Mouse (Mus musculus) limb, embryonic 11.5 days (tissue): Measurements from ENCODE around the gene Vmn1r76. TPM values are rescaled to one million over a fixed set of nuclear protein-coding genes. Genes with fewer than 3 reads are reported as not detected.

Source experiments
- ATAC-seq: fragments of 200-750 bp; cut with Nextera tagmentation; 2 replicates; pipeline ENCODE4 v1.8.0; 2017; ENCODE audit warnings: low read depth; ENCODE audit not compliant: insufficient number of reproducible peaks, low FRiP score, low TSS enrichment
- DNase-seq: peaks from one replicate; pipeline ENCODE4 v3.0.0-alpha.2; 2015; ENCODE audit warnings: low spot score
- H3K27ac ChIP-seq: fragments of 300-500 bp; sonication (generic); replicated peaks from 2 replicates; pipeline ENCODE4 v1.5.1; 2014; ENCODE audit warnings: low read depth, mild to moderate bottlenecking, low read length
- H3K27me3 ChIP-seq: fragments of 300-500 bp; sonication (generic); 2 replicates; pipeline ENCODE4 v1.6.1; 2014; ENCODE audit warnings: mild to moderate bottlenecking, low read length, mixed read lengths; ENCODE audit not compliant: control insufficient read depth, insufficient read depth
- H3K36me3 ChIP-seq: fragments of 300-500 bp; sonication (generic); 2 replicates; pipeline ENCODE4 v1.6.1; 2014; ENCODE audit warnings: mild to moderate bottlenecking, low read length, moderate library complexity, mixed read lengths; ENCODE audit not compliant: control insufficient read depth, insufficient read depth
- H3K4me1 ChIP-seq: fragments of 300-500 bp; sonication (generic); 2 replicates; pipeline ENCODE4 v1.6.1; 2014; ENCODE audit warnings: low read length, mixed read lengths; ENCODE audit not compliant: control insufficient read depth, insufficient read depth
- H3K4me2 ChIP-seq: fragments of 300-500 bp; sonication (generic); 2 replicates; pipeline ENCODE4 v1.6.1; 2014; ENCODE audit warnings: low read depth, mild to moderate bottlenecking, moderate library complexity; ENCODE audit not compliant: severe bottlenecking
- H3K4me3 ChIP-seq: fragments of 300-500 bp; sonication (generic); 2 replicates; pipeline ENCODE4 v1.5.1; 2014; ENCODE audit warnings: low read depth, low read length
- H3K9ac ChIP-seq: fragments of 300-500 bp; sonication (generic); 2 replicates; pipeline ENCODE4 v1.6.1; 2014; ENCODE audit warnings: mild to moderate bottlenecking, low read length
- H3K9me3 ChIP-seq: fragments of 300-500 bp; sonication (generic); 2 replicates; pipeline ENCODE4 v1.6.1; 2016; ENCODE audit warnings: low read length; ENCODE audit not compliant: control insufficient read depth
- WGBS: fragments of 180-500 bp; shearing (Covaris S2); extraction: QIAGEN DNeasy Blood & Tissue Kit; methylation state at CpG from one replicate; pipeline ENCODE4 v1.1.7; 2014; 5-methylcytosine and 5-hydroxymethylcytosine counted together
- polyA plus RNA-seq: library from polyadenylated mRNA; unstranded; fragments of >200 nt; fragmentation: Nextera tagmentation; extraction: Ambion mirVana; gene quantifications from 2 replicates; pipeline ENCODE4 v1.2.1, GENCODE M21; 2014

Vmn1r76 gene
- polyA plus RNA-seq = not detected in 2 replicates

DNA sequence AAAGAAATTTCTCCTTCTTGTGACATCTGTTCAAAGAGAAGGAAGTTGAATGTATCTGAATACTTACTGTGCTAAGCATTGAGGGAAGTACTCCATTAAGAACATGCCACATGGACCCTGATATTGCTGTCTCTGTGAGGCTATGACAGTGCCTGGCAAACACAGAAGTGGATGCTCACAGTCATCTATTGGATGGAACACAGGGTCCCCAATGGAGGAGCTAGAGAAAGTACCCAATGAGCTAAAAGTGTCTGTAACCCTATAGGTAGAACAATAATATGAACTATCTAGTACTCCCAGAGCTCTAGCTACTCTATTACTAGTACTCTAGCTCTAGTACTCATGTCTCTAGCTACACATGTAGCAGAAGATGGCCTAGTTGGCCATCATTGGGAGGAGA lies at the start of gene Vmn1r76:
Gene Vmn1r76 (minus strand): TSS at position 101 of the 400 bp plus-strand sequence.
- no peak within 1 kb of the TSS for H3K27ac ChIP-seq
- no peak for DNase-seq

DNA sequence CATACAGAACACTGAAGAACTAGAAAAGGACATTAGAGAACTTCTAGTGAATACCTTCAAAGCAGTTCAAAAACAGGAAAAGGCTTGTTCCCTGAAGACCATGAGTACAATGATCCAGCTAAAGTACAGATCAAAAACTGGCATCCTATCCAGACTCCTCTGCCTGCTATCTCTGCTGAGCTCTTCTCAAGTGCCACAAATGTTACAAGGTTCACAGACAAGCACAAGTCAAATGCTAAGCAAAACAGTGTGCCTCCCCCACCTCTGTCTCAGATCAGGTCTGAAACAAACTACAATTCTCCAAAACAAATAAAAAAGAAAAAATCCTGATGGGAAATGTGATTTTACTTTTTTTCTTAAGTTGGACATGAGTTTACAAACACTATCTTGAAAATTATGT lies 34.6 kb upstream of the Vmn1r76 start:
- Histone ChIP-seq H3K27ac (no peak overlapping the region), H3K9me3 (peaks cover 6% of the 10 kb centered on the region; the same call in 1 of the 2 replicates), H3K9ac (no peak overlapping the region), H3K4me3 (no peak overlapping the region), H3K36me3 (no peaks in the 10 kb centered on the region), H3K4me2 (no peak overlapping the region), H3K27me3 (no peaks in the 10 kb centered on the region), H3K4me1 (no peaks in the 10 kb centered on the region)
- DNase-seq (no peak), ATAC-seq (no peak)

More for the DNA sequence above, at the start of gene Vmn1r76:
- Histone ChIP-seq H3K36me3 (no peaks in the 10 kb centered on the region), H3K9me3 (no peaks in the 10 kb centered on the region; the same call in 1 of the 2 replicates), H3K9ac (no peak within 1 kb of the TSS), H3K4me1 (no peaks in the 10 kb centered on the region), H3K4me2 (no peak within 1 kb of the TSS), H3K4me3 (no peak within 1 kb of the TSS), H3K27me3 (no peaks in the 10 kb centered on the region)
- ATAC-seq = no peak

DNA sequence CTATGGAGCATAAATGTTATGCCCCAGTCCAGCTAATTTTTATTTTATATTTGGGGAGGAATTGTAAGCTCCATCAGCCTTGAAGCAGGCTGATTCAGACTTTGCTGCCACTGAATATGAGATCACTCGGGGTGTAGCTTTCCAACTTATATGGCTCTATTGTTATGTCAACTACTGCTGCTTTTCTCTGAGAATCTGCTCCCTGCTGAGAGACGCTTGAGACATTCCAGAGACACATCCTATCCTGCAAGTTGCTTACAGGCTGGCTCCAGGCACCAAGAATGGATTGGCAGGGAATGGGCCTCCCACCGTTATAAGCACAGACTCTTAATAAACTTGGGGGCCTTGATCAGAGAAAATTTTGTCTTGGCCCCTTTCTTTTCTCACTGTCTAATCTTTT lies 10.0 kb upstream of the Vmn1r76 start:
- no peak for ATAC-seq
- Histone ChIP-seq H3K4me3 (no peak overlapping the region), H3K36me3 (no peaks in the 10 kb centered on the region), H3K4me2 (no peak overlapping the region), H3K9ac (no peak overlapping the region), H3K27ac (no peak overlapping the region), H3K27me3 (no peaks in the 10 kb centered on the region), H3K4me1 (no peaks in the 10 kb centered on the region), H3K9me3 (peaks cover 5% of the 10 kb centered on the region; the same call in 1 of the 2 replicates)
- 86% methylated on average over 3 of the region's 3 CpGs for WGBS
- no peak for DNase-seq

DNA sequence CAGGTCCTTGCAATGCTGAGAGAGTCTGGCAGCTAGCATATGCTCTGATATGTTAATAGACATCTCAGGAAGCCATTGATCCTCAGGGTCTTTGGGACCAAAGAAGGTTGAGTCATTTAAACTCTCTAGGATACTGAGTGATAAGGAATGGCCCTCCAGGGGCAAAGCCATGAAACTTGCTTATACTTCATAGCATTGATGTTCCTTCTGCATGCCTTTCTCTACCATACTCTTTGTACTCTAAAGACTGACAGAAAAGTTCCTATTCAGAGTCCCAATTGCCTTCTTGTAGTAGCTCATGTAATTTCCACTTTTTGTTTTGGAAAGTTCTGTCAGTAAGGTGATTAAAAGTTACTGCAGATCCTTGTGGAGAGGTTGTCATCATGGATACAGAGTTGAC lies 63.7 kb downstream of the Vmn1r76 start, which contains the start of gene Vmn1r75:
Gene Vmn1r75 (plus strand): TSS at position 301 of the 400 bp plus-strand sequence.
- no peaks in the 10 kb centered on the region for H3K36me3 ChIP-seq
- no peaks in the 10 kb centered on the region for H3K4me1 ChIP-seq
- H3K27me3 ChIP-seq = no peaks in the 10 kb centered on the region
- H3K4me3 ChIP-seq = no peak within 1 kb of the TSS
- H3K9me3 ChIP-seq = no peaks in the 10 kb centered on the region; the same call in 1 of the 2 replicates
- no peak within 1 kb of the TSS for H3K4me2 ChIP-seq
- ATAC-seq = no peak
- DNase-seq = no peak
- H3K27ac ChIP-seq = no peak within 1 kb of the TSS
- no peak within 1 kb of the TSS for H3K9ac ChIP-seq

Other genes with a start within 250 kb of the Vmn1r76 start
- not detected in 2 replicates for gene Vmn1r73, start 207.9 kb downstream of the Vmn1r76 start, polyA plus RNA-seq
- gene Vmn1r74, start 104.2 kb downstream of the Vmn1r76 start, polyA plus RNA-seq = not detected in 2 replicates
- gene Vmn1r75, start 63.6 kb downstream of the Vmn1r76 start, polyA plus RNA-seq = not detected in 2 replicates
- gene Vmn1r77, start 98.5 kb upstream of the Vmn1r76 start, polyA plus RNA-seq = not detected in 2 replicates
- gene Vmn1r78, start 212.0 kb upstream of the Vmn1r76 start, polyA plus RNA-seq = not detected in 2 replicates
- not detected in 2 replicates for gene Vmn1r79, start 233.1 kb upstream of the Vmn1r76 start, polyA plus RNA-seq